Mouse (Mus musculus) ES-E14 (cell line): ENCODE results near the gene Kif2c. TPM values are rescaled to one million over a fixed set of nuclear protein-coding genes. Genes with fewer than 3 reads are reported as not detected.

ENCODE experiments used
- DNase-seq: peaks from one replicate; pipeline ENCODE4 v3.0.0-alpha.2; 2013; ENCODE audit warnings: low read depth, low spot score
- H3K27ac ChIP-seq: 2 replicates; pipeline ENCODE4 v1.5.1; 2012; ENCODE audit warnings: low read depth, mild to moderate bottlenecking, low read length, moderate library complexity, mixed read lengths; ENCODE audit not compliant: poor library complexity, insufficient read depth, severe bottlenecking
- H3K36me3 ChIP-seq: 2 replicates; pipeline ENCODE4 v1.6.1; 2012; ENCODE audit warnings: mild to moderate bottlenecking, low read length, moderate library complexity, mixed read lengths; ENCODE audit not compliant: control insufficient read depth, poor library complexity, insufficient read depth, severe bottlenecking
- H3K4me1 ChIP-seq, 2 experiments: fragments of 150-350 bp in 1 of 2; sonication (generic) in 1 of 2; 2 replicates each; pipeline ENCODE4 v1.6.1; 2012; ENCODE audit warnings: low read length in 2 of 2, mild to moderate bottlenecking in 1 of 2, mixed read lengths in 1 of 2; ENCODE audit not compliant: control insufficient read depth in 2 of 2, insufficient read depth in 2 of 2, poor library complexity in 1 of 2
- H3K4me3 ChIP-seq, 2 experiments: fragments of 150-350 bp in 1 of 2; sonication (generic) in 1 of 2; 2 replicates each; pipeline ENCODE4 v1.5.1; 2012; ENCODE audit warnings: low read length in 2 of 2, low read depth in 1 of 2, mild to moderate bottlenecking in 1 of 2, mixed read lengths in 1 of 2; ENCODE audit not compliant: insufficient read depth in 1 of 2, poor library complexity in 1 of 2, severe bottlenecking in 1 of 2
- H3K9ac ChIP-seq: 2 replicates; pipeline ENCODE4 v1.6.1; 2012; ENCODE audit warnings: low read depth, mild to moderate bottlenecking, low read length, mixed read lengths; ENCODE audit not compliant: poor library complexity, insufficient read depth, severe bottlenecking
- H3K9me3 ChIP-seq: fragments of 150-350 bp; sonication (generic); 2 replicates; pipeline ENCODE4 v1.6.1; 2012; ENCODE audit warnings: low read depth, mild to moderate bottlenecking, low read length; ENCODE audit not compliant: control insufficient read depth, insufficient read depth
- CHD2 ChIP-seq: IDR thresholded peaks from 2 replicates; pipeline ENCODE4 v1.6.1; 2014; ENCODE audit warnings: mild to moderate bottlenecking, low read depth, low read length, inconsistent platforms
- HCFC1 ChIP-seq: IDR thresholded peaks from 2 replicates; pipeline ENCODE4 v1.6.1; 2012; ENCODE audit warnings: low read length, inconsistent platforms, borderline replicate concordance; ENCODE audit not compliant: insufficient read depth
- MAFK ChIP-seq: IDR thresholded peaks from 2 replicates; pipeline ENCODE4 v1.6.1; 2014; ENCODE audit warnings: mild to moderate bottlenecking, low read depth, low read length, inconsistent platforms; ENCODE audit not compliant: insufficient read depth
- ZC3H11A ChIP-seq: IDR thresholded peaks from 2 replicates; pipeline ENCODE4 v1.6.1; 2012; ENCODE audit warnings: low read depth, mild to moderate bottlenecking, inconsistent platforms, low read length, borderline replicate concordance
- ZNF384 ChIP-seq: IDR thresholded peaks from 2 replicates; pipeline ENCODE4 v1.6.1; 2012; ENCODE audit warnings: low read depth, low read length, inconsistent platforms
- in situ Hi-C, 2 experiments: fragments of 600-800 bp; cut with MboI; formaldehyde crosslinking; loops; one replicate each; pipeline ENCODE4 v1.15.1; 2025; ENCODE audit warnings: low sequenced_read_pairs in 2 of 2, inconsistent platforms in 1 of 2; ENCODE audit not compliant: unreplicated experiment in 2 of 2
- total RNA-seq: library from RNA; depleted of rRNA; stranded (reverse); fragments of 300-350 nt; gene quantifications from 2 replicates; pipeline ENCODE4 v1.2.3, GENCODE M21; 2012

The Kif2c gene
- total RNA-seq, 1 experiment, result 73.1 TPM

- Histone ChIP-seq H3K36me3 (peaks cover 13% of the 10 kb centered on the region), H3K27ac (no peak overlapping the region), H3K9me3 (no peaks in the 10 kb centered on the region), H3K4me1 (peaks cover 0 to 14% of the 10 kb centered on the region in 2 experiments; a peak in 1 of 4 replicates), H3K4me3 (peak overlapping the region in 1 of 2 experiments; percentile 6; a peak in 1 of 4 replicates), H3K9ac (peak overlapping the region; percentile 19)
- in situ Hi-C loops, result loop anchor here in 1 of 2 experiments (25.0 kb wide), 1 partner anchor 334 kb away; the partner anchor contains the start of genes Hpdl, Mutyh and Toe1
- peak; percentile 99 for DNase-seq
- no peak for TF ChIP-seq CHD2
- peak; percentile 36; the same call in 1 of the 2 replicates for TF ChIP-seq ZNF384
- 0 out of 2 replicates have a peak, but pooled peaks have one; percentile 14 for TF ChIP-seq MAFK
- TF ChIP-seq ZC3H11A, result no peak
- TF ChIP-seq HCFC1, result peak; percentile 45; the same call in 1 of the 2 replicates
Observed at GRCm38 (mm10) chr4:117146176-117146575, 36.3 kb downstream of the Kif2c start.

- in situ Hi-C loops, result loop anchor here in 1 of 2 experiments (25.0 kb wide), 1 partner anchor 333 kb away; the partner anchor contains the start of genes Hpdl, Mutyh and Toe1
- no peaks in the 10 kb centered on the region for H3K9me3 ChIP-seq
Observed at GRCm38 (mm10) chr4:117145248-117145647, 37.2 kb downstream of the Kif2c start.

GRCm38 (mm10) chr4:117143023-117143422 is 39.4 kb downstream of the Kif2c start:
- DNase-seq, result no peak
- no peak overlapping the region for H3K4me3 ChIP-seq
- H3K36me3 ChIP-seq, result no peaks in the 10 kb centered on the region
- H3K9me3 ChIP-seq, result no peaks in the 10 kb centered on the region
- H3K27ac ChIP-seq, result no peak overlapping the region
- TF ChIP-seq MAFK (no peak), ZNF384 (no peak), HCFC1 (no peak), ZC3H11A (no peak), CHD2 (no peak)
- in situ Hi-C loops, result loop anchor here in 1 of 2 experiments (25.0 kb wide), 1 partner anchor 331 kb away; the partner anchor contains the start of genes Hpdl, Mutyh and Toe1
- peaks cover 0 to 18% of the 10 kb centered on the region in 2 experiments; a peak in 2 of 4 replicates for H3K4me1 ChIP-seq
- no peak overlapping the region for H3K9ac ChIP-seq

More at GRCm38 (mm10) chr4:117145248-117145647, 37.2 kb downstream of the Kif2c start:
- TF ChIP-seq ZNF384 (no peak), ZC3H11A (no peak), CHD2 (no peak), MAFK (no peak), HCFC1 (no peak)
- no peak overlapping the region for H3K9ac ChIP-seq
- H3K4me3 ChIP-seq, result no peak overlapping the region
- peaks cover 0 to 15% of the 10 kb centered on the region in 2 experiments; a peak in 1 of 4 replicates for H3K4me1 ChIP-seq
- no peak overlapping the region for H3K27ac ChIP-seq
- no peak for DNase-seq
- peaks cover 6% of the 10 kb centered on the region for H3K36me3 ChIP-seq

GRCm38 (mm10) chr4:117140613-117141012 is 41.8 kb downstream of the Kif2c start:
- peaks cover 5 to 22% of the 10 kb centered on the region in 2 experiments; a peak in 2 of 4 replicates for H3K4me1 ChIP-seq
- no peak overlapping the region for H3K27ac ChIP-seq
- TF ChIP-seq HCFC1 (no peak), CHD2 (no peak), ZNF384 (no peak), ZC3H11A (no peak), MAFK (no peak)
- H3K4me3 ChIP-seq, result no peak overlapping the region
- in situ Hi-C loops, result loop anchor here in 1 of 2 experiments (25.0 kb wide), 1 partner anchor 328 kb away; the partner anchor contains the start of genes Hpdl, Mutyh and Toe1
- H3K9ac ChIP-seq, result no peak overlapping the region; the same call in 1 of the 2 replicates
- H3K36me3 ChIP-seq, result no peaks in the 10 kb centered on the region
- no peak for DNase-seq
- H3K9me3 ChIP-seq, result no peaks in the 10 kb centered on the region
